Mouse (Mus musculus) ES-Bruce4 (cell line): Measurements from ENCODE around the gene Prl3d1.
"Not testable (repeated sequence)": the region's sequence is repeated elsewhere in the genome, so short reads cannot be mapped to it uniquely, and the experiment has no call there.

Source experiments
- CTCF ChIP-seq: IDR thresholded peaks from one replicate; pipeline ENCODE4 v1.8.1; 2011; ENCODE audit warnings: low read depth, low read length
- EP300 ChIP-seq: IDR thresholded peaks from 2 replicates; pipeline ENCODE4 v1.6.1; 2011; ENCODE audit warnings: low read depth, low read length; ENCODE audit not compliant: insufficient read depth

DNA sequence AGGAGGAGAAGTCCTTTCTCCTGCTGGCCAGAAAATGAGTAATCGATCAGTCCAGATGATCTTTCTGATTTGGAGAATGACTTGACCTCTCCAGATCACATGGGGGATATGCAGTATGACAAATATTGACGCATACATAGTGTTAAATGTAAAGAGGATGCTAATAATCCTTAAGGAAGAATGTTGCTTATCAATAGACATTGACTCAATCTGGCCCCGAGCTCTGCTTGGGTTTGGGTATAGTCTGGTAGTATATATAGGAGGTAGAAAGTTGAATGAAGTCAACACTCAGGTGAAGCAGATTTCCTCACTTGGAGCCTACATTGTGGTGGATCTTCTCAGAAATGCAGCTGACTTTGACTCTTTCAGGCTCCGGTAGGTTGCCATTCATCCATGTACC, 27.4 kb downstream of the Prl3d1 start, which contains the start of gene Prl3d2:
- not testable (repeated sequence) for TF ChIP-seq EP300, CTCF
